Mouse (Mus musculus): ENCODE results near the gene Cyp4f15. TPM values are rescaled to one million over a fixed set of nuclear protein-coding genes. Genes with fewer than 3 reads are reported as not detected.
"Not testable (repeated sequence)": the region's sequence is repeated elsewhere in the genome, so short reads cannot be mapped to it uniquely, and the experiment has no call there.

The Cyp4f15 gene
- polyA plus RNA-seq, 2 experiments = 0.29 to 0.40 TPM

GRCm38 (mm10) chr17:32680404-32680803 lies 5.0 kb upstream of the Cyp4f15 start:
- Histone ChIP-seq H3K4me2 (replicated peaks; ENCODE audit: low read depth, low read length, severe bottlenecking) (no peak overlapping the region), H3K27me3 (ENCODE audit: control insufficient read depth, insufficient read depth, low read length) (no peaks in the 10 kb centered on the region), H3K4me3 (replicated peaks; ENCODE audit: low read length) (no peak overlapping the region), H3K36me3 (ENCODE audit: control insufficient read depth, insufficient read depth, low read length) (no peaks in the 10 kb centered on the region), H3K4me1 (ENCODE audit: control insufficient read depth, insufficient read depth, low read length) (no peaks in the 10 kb centered on the region), H3K27ac (replicated peaks; ENCODE audit: low read depth, low read length) (no peak overlapping the region), H3K9ac (ENCODE audit: low read depth, low read length, severe bottlenecking) (no peak overlapping the region), H3K9me3 (ENCODE audit: control insufficient read depth, low read length) (no peaks in the 10 kb centered on the region)
- DNase-seq (ENCODE audit: low spot score) (peak; percentile 17), ATAC-seq (ENCODE audit: low FRiP score, low read depth) (no peak)
- no peak for TF ChIP-seq POLR2A (IDR thresholded peaks at IDR 0.05; ENCODE audit: borderline replicate concordance, extremely low read depth, insufficient read depth, insufficient read length)
- WGBS = 17% methylated on average over 2 of the region's 2 CpGs

- H3K4me3 ChIP-seq (replicated peaks; ENCODE audit: low read length) = no peak overlapping the region
- WGBS = 92% methylated on average over 5 of the region's 5 CpGs
Observed at GRCm38 (mm10) chr17:32686722-32687121, 1.3 kb downstream of the Cyp4f15 start.

GRCm38 (mm10) chr17:32690959-32691358 lies 5.5 kb downstream of the Cyp4f15 start:
- ATAC-seq (ENCODE audit: low FRiP score, low read depth) (no peak), DNase-seq (ENCODE audit: low spot score) (no peak)
- Histone ChIP-seq H3K9ac (ENCODE audit: low read depth, low read length, severe bottlenecking) (no peak overlapping the region), H3K4me3 (replicated peaks; ENCODE audit: low read length) (no peak overlapping the region), H3K4me2 (replicated peaks; ENCODE audit: low read depth, low read length, severe bottlenecking) (no peak overlapping the region), H3K27me3 (ENCODE audit: control insufficient read depth, insufficient read depth, low read length) (no peaks in the 10 kb centered on the region), H3K36me3 (ENCODE audit: control insufficient read depth, insufficient read depth, low read length) (no peaks in the 10 kb centered on the region), H3K9me3 (ENCODE audit: control insufficient read depth, low read length) (no peaks in the 10 kb centered on the region), H3K27ac (replicated peaks; ENCODE audit: low read depth, low read length) (no peak overlapping the region), H3K4me1 (ENCODE audit: control insufficient read depth, insufficient read depth, low read length) (no peaks in the 10 kb centered on the region)
- no peak for TF ChIP-seq POLR2A (IDR thresholded peaks at IDR 0.05; ENCODE audit: borderline replicate concordance, extremely low read depth, insufficient read depth, insufficient read length)
- 90% methylated on average over 1 of the region's 1 CpGs for WGBS

More at GRCm38 (mm10) chr17:32686722-32687121, 1.3 kb downstream of the Cyp4f15 start:
- no peak for DNase-seq (ENCODE audit: low spot score)
- ATAC-seq (ENCODE audit: low FRiP score, low read depth) = no peak
- no peaks in the 10 kb centered on the region for H3K9me3 ChIP-seq (ENCODE audit: control insufficient read depth, low read length)
- TF ChIP-seq POLR2A (IDR thresholded peaks at IDR 0.05; ENCODE audit: borderline replicate concordance, extremely low read depth, insufficient read depth, insufficient read length) = no peak
- no peaks in the 10 kb centered on the region for H3K4me1 ChIP-seq (ENCODE audit: control insufficient read depth, insufficient read depth, low read length)
- no peak overlapping the region for H3K27ac ChIP-seq (replicated peaks; ENCODE audit: low read depth, low read length)
- no peaks in the 10 kb centered on the region for H3K36me3 ChIP-seq (ENCODE audit: control insufficient read depth, insufficient read depth, low read length)
- no peak overlapping the region for H3K4me2 ChIP-seq (replicated peaks; ENCODE audit: low read depth, low read length, severe bottlenecking)
- no peak overlapping the region for H3K9ac ChIP-seq (ENCODE audit: low read depth, low read length, severe bottlenecking)
- no peaks in the 10 kb centered on the region for H3K27me3 ChIP-seq (ENCODE audit: control insufficient read depth, insufficient read depth, low read length)

- ATAC-seq (ENCODE audit: low FRiP score, low read depth) (no peak), DNase-seq (ENCODE audit: low spot score) (no peak)
- Histone ChIP-seq H3K4me3 (replicated peaks; ENCODE audit: low read length) (no peak overlapping the region), H3K36me3 (ENCODE audit: control insufficient read depth, insufficient read depth, low read length) (no peaks in the 10 kb centered on the region), H3K4me2 (replicated peaks; ENCODE audit: low read depth, low read length, severe bottlenecking) (no peak overlapping the region), H3K27ac (replicated peaks; ENCODE audit: low read depth, low read length) (no peak overlapping the region), H3K27me3 (ENCODE audit: control insufficient read depth, insufficient read depth, low read length) (no peaks in the 10 kb centered on the region), H3K9ac (ENCODE audit: low read depth, low read length, severe bottlenecking) (no peak overlapping the region), H3K9me3 (ENCODE audit: control insufficient read depth, low read length) (0 out of 2 replicates have a peak, but pooled peaks cover 7% of the 10 kb centered on the region), H3K4me1 (ENCODE audit: control insufficient read depth, insufficient read depth, low read length) (no peaks in the 10 kb centered on the region)
- no peak for TF ChIP-seq POLR2A (IDR thresholded peaks at IDR 0.05; ENCODE audit: borderline replicate concordance, extremely low read depth, insufficient read depth, insufficient read length)
- 40% methylated on average over 22 of the region's 22 CpGs for WGBS
Observed at GRCm38 (mm10) chr17:32702826-32703225, 17.4 kb downstream of the Cyp4f15 start.

GRCm38 (mm10) chr17:32710541-32710940 lies 25.1 kb downstream of the Cyp4f15 start:
- not testable (repeated sequence) for H3K27me3 ChIP-seq (ENCODE audit: control insufficient read depth, insufficient read depth, low read length); H3K4me3 ChIP-seq (replicated peaks; ENCODE audit: low read length); H3K36me3 ChIP-seq (ENCODE audit: control insufficient read depth, insufficient read depth, low read length); H3K9ac ChIP-seq (ENCODE audit: low read depth, low read length, severe bottlenecking); H3K9me3 ChIP-seq (ENCODE audit: control insufficient read depth, low read length); DNase-seq (ENCODE audit: low spot score); H3K4me1 ChIP-seq (ENCODE audit: control insufficient read depth, insufficient read depth, low read length); H3K4me2 ChIP-seq (replicated peaks; ENCODE audit: low read depth, low read length, severe bottlenecking); H3K27ac ChIP-seq (replicated peaks; ENCODE audit: low read depth, low read length)
- peak; percentile 47; the same call in 1 of the 2 replicates for ATAC-seq (ENCODE audit: low FRiP score, low read depth)

GRCm38 (mm10) chr17:32722151-32722550 lies 36.7 kb downstream of the Cyp4f15 start:
- not testable (repeated sequence) for H3K4me1 ChIP-seq (ENCODE audit: control insufficient read depth, insufficient read depth, low read length); H3K36me3 ChIP-seq (ENCODE audit: control insufficient read depth, insufficient read depth, low read length); ATAC-seq (ENCODE audit: low FRiP score, low read depth); H3K27me3 ChIP-seq (ENCODE audit: control insufficient read depth, insufficient read depth, low read length); H3K4me2 ChIP-seq (replicated peaks; ENCODE audit: low read depth, low read length, severe bottlenecking); H3K27ac ChIP-seq (replicated peaks; ENCODE audit: low read depth, low read length); H3K4me3 ChIP-seq (replicated peaks; ENCODE audit: low read length); H3K9ac ChIP-seq (ENCODE audit: low read depth, low read length, severe bottlenecking); DNase-seq (ENCODE audit: low spot score); H3K9me3 ChIP-seq (ENCODE audit: control insufficient read depth, low read length)
- WGBS = 92% methylated on average over 1 of the region's 1 CpGs

Measured in limb, embryonic 14.5 days (tissue).